Mouse (Mus musculus) cerebellum, adult 2 months (tissue): ENCODE results near the gene Rc3h1. TPM values are rescaled to one million over a fixed set of nuclear protein-coding genes. Genes with fewer than 3 reads are reported as not detected.

Experiments used
- DNase-seq, 2 experiments: peaks; one replicate each; pipeline ENCODE4 v3.0.0; 2021
- H3K27ac ChIP-seq: fragments of 200-500 bp; 2 replicates; pipeline ENCODE4 v1.5.1; 2012; ENCODE audit warnings: low read length, control low read depth, inconsistent platforms; ENCODE audit not compliant: insufficient read depth
- H3K27me3 ChIP-seq: fragments of 200-500 bp; 2 replicates; pipeline ENCODE4 v1.6.1; 2012; ENCODE audit warnings: inconsistent platforms, mild to moderate bottlenecking, low read length, moderate library complexity; ENCODE audit not compliant: control insufficient read depth, insufficient read depth
- H3K4me1 ChIP-seq: fragments of 200-500 bp; 2 replicates; pipeline ENCODE4 v1.6.1; 2011; ENCODE audit warnings: low read length; ENCODE audit not compliant: control insufficient read depth, insufficient read depth
- H3K4me3 ChIP-seq: fragments of 200-500 bp; replicated peaks from 2 replicates; pipeline ENCODE3; 2011; ENCODE audit warnings: mild to moderate bottlenecking, low read depth, low read length, control low read depth; ENCODE audit not compliant: insufficient read depth
- CTCF ChIP-seq: fragments of 200-500 bp; IDR thresholded peaks from 2 replicates; pipeline ENCODE4 v1.5.1; 2011; ENCODE audit warnings: low read depth, mild to moderate bottlenecking, control low read depth, low read length, moderate library complexity, borderline replicate concordance; ENCODE audit not compliant: insufficient read depth
- POLR2A ChIP-seq: fragments of 200-500 bp; IDR thresholded peaks from 2 replicates; pipeline ENCODE4 v1.6.1; 2011; ENCODE audit warnings: low read length, control low read depth, borderline replicate concordance; ENCODE audit not compliant: insufficient read depth
- WGBS: fragments of 180-500 bp; shearing (Covaris S2); methylation state at CpG from one replicate; pipeline ENCODE4 v1.1.7; 2018; 5-methylcytosine and 5-hydroxymethylcytosine counted together
- polyA plus RNA-seq: library from polyadenylated mRNA; depleted of rRNA; stranded (reverse); fragments of >200 nt; gene quantifications from 2 replicates; pipeline ENCODE4 v1.2.3, GENCODE M21; 2012

The Rc3h1 gene
- polyA plus RNA-seq, 1 experiment: 12.0 TPM

DNA sequence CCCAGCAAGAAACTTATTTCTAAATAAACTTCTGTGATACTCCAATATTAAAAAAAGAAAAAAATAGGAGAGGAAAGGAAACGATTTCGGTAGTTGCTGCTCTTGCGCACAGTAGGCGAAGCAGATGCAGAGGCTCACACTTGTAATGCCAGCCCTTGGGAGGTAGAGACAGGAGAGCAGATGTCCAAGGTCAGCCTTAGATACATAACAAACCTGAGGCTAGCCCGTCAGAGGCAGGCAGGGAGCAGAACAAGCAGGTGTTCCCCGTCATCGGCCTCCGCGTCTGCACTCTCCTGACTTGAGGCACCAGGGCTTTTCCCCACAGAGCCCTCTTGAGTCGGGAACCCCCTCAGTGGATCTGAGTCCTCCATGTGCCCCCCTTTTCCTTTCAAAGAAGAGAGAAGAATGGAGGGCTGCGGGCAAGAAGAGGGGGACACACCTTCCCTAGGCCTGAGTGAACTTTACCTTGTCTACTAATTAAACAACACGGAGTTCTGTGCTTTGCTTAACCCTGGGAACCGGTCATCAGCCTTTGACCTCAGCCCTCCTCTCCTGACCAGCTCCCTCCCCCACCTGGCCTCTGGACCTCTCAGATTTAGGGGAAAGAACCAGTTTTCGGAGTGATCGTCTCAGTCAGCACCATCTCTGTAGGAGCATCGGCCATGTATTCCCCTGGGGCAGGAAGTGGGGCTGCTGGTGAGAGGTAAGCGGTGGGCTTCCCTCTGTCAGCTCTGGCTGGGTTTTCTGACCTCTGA lies 80.8 kb downstream of the Rc3h1 start:
- WGBS: 88% methylated on average over 17 of the region's 17 CpGs
- no peak overlapping the region for H3K27ac ChIP-seq
- H3K4me1 ChIP-seq: no peaks in the 10 kb centered on the region
- DNase-seq: no peak
- no peak overlapping the region for H3K4me3 ChIP-seq
- TF ChIP-seq CTCF (no peak), POLR2A (no peak)
- H3K27me3 ChIP-seq: no peaks in the 10 kb centered on the region

DNA sequence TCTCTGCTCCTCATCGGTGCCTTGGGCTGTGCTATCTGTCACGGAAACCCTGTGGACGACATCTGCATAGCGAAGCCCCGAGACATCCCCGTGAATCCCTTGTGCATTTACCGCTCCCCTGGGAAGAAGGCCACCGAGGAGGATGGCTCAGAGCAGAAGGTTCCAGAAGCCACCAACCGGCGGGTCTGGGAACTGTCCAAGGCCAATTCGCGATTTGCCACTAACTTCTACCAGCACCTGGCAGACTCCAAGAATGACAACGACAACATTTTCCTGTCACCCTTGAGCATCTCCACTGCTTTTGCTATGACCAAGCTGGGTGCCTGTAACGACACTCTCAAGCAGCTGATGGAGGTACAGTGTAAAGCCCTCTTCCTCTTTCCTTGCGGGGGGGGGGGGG lies 83.2 kb downstream of the Rc3h1 start:
- Histone ChIP-seq H3K4me1 (no peaks in the 10 kb centered on the region), H3K27ac (no peak overlapping the region), H3K27me3 (no peaks in the 10 kb centered on the region), H3K4me3 (no peak overlapping the region)
- TF ChIP-seq POLR2A: no peak
- TF ChIP-seq CTCF: no peak
- WGBS: 72% methylated on average over 15 of the region's 15 CpGs
- DNase-seq: no peak

DNA sequence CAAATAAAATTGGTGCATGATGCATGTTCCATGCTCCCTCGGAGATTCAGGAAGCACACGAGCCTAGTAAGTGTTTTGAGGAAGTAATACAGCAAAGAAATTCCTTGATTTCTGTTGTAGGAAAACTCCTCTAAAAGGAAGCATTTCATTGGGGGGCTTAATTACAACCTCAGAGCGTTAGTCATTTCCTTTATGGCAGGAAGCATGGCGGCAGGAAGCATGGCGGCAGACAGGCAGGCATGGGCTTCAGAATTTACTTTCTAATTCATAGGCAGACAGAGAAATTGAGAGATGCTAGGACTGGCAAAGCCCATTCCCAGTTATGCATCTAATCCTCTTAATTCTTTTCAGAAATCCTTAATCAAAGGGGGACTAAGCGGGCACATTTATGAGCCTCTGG lies 87.6 kb downstream of the Rc3h1 start:
- Histone ChIP-seq H3K27ac (no peak overlapping the region), H3K4me3 (no peak overlapping the region), H3K27me3 (no peaks in the 10 kb centered on the region), H3K4me1 (no peaks in the 10 kb centered on the region; the same call in 1 of the 2 replicates)
- no peak for DNase-seq
- TF ChIP-seq CTCF (no peak), POLR2A (no peak)
- 92% methylated on average over 6 of the region's 6 CpGs for WGBS

DNA sequence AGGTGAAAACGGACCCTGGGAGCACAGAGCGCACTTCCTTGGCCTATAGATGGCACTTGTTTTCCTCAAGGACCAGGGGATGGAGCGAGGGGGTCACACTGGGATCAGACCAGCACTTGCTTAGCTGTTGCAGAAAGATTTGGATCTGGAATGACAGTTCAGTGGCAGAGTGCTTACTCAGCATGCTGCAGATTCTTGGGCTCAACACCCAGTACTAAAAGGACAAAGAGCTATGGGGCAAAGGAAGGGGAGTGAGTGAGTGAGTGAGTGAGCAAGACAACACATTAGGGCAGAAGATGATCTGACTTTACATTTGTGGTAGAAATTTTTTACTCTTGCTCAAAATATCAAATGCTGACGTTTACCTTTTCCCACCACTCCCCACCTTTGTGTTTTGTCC lies 98.7 kb downstream of the Rc3h1 start:
- DNase-seq: no peak
- H3K4me3 ChIP-seq: no peak overlapping the region
- WGBS: 81% methylated on average over 4 of the region's 4 CpGs
- H3K4me1 ChIP-seq: peaks cover 7% of the 10 kb centered on the region; the same call in 1 of the 2 replicates
- no peaks in the 10 kb centered on the region for H3K27me3 ChIP-seq
- no peak overlapping the region for H3K27ac ChIP-seq
- TF ChIP-seq POLR2A (no peak), CTCF (no peak)

DNA sequence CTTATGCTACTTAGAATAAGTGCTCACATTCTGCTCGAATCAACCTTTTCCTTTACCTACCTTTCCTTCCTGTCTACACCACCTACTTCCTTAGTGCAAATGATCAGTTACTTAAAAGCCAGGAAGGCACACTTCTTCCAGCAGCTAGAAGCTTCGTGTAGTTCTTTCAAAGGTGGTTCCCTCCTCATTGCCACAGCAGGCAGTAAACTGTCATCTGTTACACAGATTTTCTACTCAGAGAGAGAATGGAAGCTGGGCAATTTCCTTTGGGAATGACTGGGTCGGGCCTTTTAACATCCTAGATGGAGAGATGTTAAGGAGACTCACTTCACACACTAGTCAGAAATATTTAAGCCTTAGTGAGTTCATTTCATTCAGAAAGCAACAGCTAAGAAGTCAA lies 99.3 kb downstream of the Rc3h1 start:
- 50% methylated on average over 3 of the region's 3 CpGs for WGBS

DNA sequence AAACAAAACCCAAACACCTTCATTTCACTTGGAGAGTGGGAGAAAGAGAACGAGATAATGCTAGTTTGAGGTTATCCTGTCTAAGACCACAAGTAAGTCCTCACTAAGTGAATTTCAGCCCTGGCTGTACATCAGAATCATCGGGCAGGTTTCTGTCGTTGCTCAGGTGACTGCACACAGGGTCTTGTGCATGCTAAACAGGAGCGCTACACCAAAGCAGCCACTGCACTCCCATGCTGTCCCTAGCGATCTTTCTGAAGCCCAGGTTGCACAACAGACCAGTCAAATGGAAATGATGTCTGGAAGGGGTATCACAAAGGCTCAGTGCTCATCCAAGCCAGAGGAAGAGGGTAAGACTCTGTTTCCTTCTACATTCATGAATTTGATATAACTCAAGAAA lies 100.3 kb downstream of the Rc3h1 start:
- Histone ChIP-seq H3K4me3 (no peak overlapping the region), H3K4me1 (peaks cover 7% of the 10 kb centered on the region; the same call in 1 of the 2 replicates), H3K27ac (no peak overlapping the region), H3K27me3 (no peaks in the 10 kb centered on the region)
- DNase-seq: no peak
- WGBS: 76% methylated on average over 5 of the region's 5 CpGs
- TF ChIP-seq POLR2A: no peak
- TF ChIP-seq CTCF: no peak

More for the DNA sequence above, 99.3 kb downstream of the Rc3h1 start:
- Histone ChIP-seq H3K4me3 (no peak overlapping the region), H3K27me3 (no peaks in the 10 kb centered on the region), H3K27ac (no peak overlapping the region), H3K4me1 (peaks cover 7% of the 10 kb centered on the region; the same call in 1 of the 2 replicates)
- DNase-seq: no peak
- TF ChIP-seq POLR2A (no peak), CTCF (no peak)

DNA sequence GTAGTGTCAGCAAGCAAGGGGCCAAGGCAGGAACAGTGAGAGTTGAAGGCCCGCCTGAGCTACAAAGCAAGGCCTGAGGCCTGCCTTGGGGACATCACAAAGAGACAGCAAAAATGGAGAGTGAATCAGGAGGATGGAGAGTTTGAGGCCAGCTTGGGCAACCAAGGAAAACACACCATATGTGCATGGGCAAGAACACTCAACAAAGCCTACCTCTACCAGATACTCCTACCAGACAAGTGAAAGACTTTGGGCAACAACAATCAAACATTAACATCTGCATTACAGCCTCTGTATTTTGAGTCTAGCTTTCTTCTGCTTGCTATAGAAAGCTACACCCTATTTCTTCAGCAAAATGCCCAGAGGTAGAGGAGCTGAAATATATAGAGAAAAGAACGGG lies 101.8 kb downstream of the Rc3h1 start:
- no peak for TF ChIP-seq POLR2A
- TF ChIP-seq CTCF: no peak
- 99% methylated on average over 2 of the region's 2 CpGs for WGBS
- H3K4me3 ChIP-seq: no peak overlapping the region

DNA sequence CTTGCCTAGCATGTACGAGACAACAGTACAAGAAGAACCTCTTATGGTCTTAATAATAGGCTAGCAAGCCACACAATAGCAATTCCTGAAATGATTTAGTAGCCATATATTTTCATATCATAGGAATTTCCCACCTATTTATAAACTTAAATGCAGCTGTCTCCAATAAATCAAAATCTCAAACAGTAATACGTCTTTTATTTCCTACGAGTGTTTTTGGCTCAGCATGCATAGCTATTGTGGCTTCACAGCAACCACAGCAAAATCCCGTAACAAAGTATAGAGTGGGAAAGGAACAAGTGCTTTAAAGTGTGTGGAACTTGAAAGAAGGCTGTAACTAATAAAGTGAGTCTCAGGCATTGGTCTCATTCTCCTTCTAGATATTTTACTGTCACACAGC lies 104.2 kb downstream of the Rc3h1 start:
- no peak overlapping the region for H3K4me3 ChIP-seq
- H3K27me3 ChIP-seq: no peaks in the 10 kb centered on the region
- 94% methylated on average over 4 of the region's 4 CpGs for WGBS
- H3K27ac ChIP-seq: no peak overlapping the region
- H3K4me1 ChIP-seq: no peaks in the 10 kb centered on the region
- no peak for DNase-seq
- TF ChIP-seq CTCF (no peak), POLR2A (no peak)

More for the DNA sequence above, 101.8 kb downstream of the Rc3h1 start:
- H3K4me1 ChIP-seq: peaks cover 7% of the 10 kb centered on the region; the same call in 1 of the 2 replicates
- H3K27ac ChIP-seq: no peak overlapping the region
- no peaks in the 10 kb centered on the region for H3K27me3 ChIP-seq
- no peak for DNase-seq
